Mouse (Mus musculus) MEL (cell line): ENCODE data around the gene Fam151a. TPM values are rescaled to one million over a fixed set of nuclear protein-coding genes. Genes with fewer than 3 reads are reported as not detected.

Source experiments
- DNase-seq: peaks from one replicate; pipeline ENCODE4 v3.0.0; 2011; ENCODE audit warnings: low read depth, low spot score
- H3K27ac ChIP-seq: 2 replicates; pipeline ENCODE4 v1.5.1; 2012; ENCODE audit warnings: low read depth, mild to moderate bottlenecking, control low read depth, low read length, moderate library complexity; ENCODE audit not compliant: control insufficient read depth
- H3K27me3 ChIP-seq, 2 experiments: fragments of 150-350 bp in 1 of 2; sonication (generic) in 1 of 2; 2 replicates each; pipeline ENCODE4 v1.6.1; 2012; ENCODE audit warnings: low read length in 2 of 2, mild to moderate bottlenecking in 2 of 2, improper control_type of control experiment in 1 of 2, moderate library complexity in 1 of 2; ENCODE audit not compliant: insufficient read depth in 2 of 2, control insufficient read depth in 1 of 2
- H3K36me3 ChIP-seq, 2 experiments: 2 replicates each; pipeline ENCODE4 v1.6.1; 2012 to 2014; ENCODE audit warnings: low read length in 2 of 2, improper control_type of control experiment in 1 of 2, inconsistent platforms in 1 of 2, mild to moderate bottlenecking in 1 of 2; ENCODE audit not compliant: insufficient read depth in 2 of 2, control insufficient read depth in 1 of 2
- H3K4me1 ChIP-seq, 2 experiments: fragments of 150-350 bp in 1 of 2; sonication (generic) in 1 of 2; 2 replicates each; pipeline ENCODE4 v1.6.1; 2012; ENCODE audit warnings: low read length in 2 of 2, improper control_type of control experiment in 1 of 2, mild to moderate bottlenecking in 1 of 2; ENCODE audit not compliant: insufficient read depth in 2 of 2, control insufficient read depth in 1 of 2
- H3K4me3 ChIP-seq, 2 experiments: fragments of 150-350 bp in 1 of 2; sonication (generic) in 1 of 2; 2 replicates each; pipeline ENCODE4 v1.5.1; 2012; ENCODE audit warnings: low read depth in 2 of 2, low read length in 2 of 2, mild to moderate bottlenecking in 2 of 2, moderate library complexity in 2 of 2, control low read depth in 1 of 2, improper control_type of control experiment in 1 of 2; ENCODE audit not compliant: control insufficient read depth in 1 of 2, insufficient read depth in 1 of 2
- H3K79me2 ChIP-seq: 2 replicates; pipeline ENCODE4 v1.6.1; 2012; ENCODE audit warnings: mild to moderate bottlenecking, low read length, moderate library complexity; ENCODE audit not compliant: control insufficient read depth, poor library complexity, insufficient read depth
- H3K9ac ChIP-seq: 2 replicates; pipeline ENCODE4 v1.6.1; 2012; ENCODE audit warnings: low read depth, mild to moderate bottlenecking, control low read depth, low read length, moderate library complexity; ENCODE audit not compliant: control insufficient read depth, poor library complexity, severe bottlenecking
- H3K9me3 ChIP-seq: fragments of 150-350 bp; sonication (generic); replicated peaks from 2 replicates; pipeline ENCODE4 v1.6.1; 2012; ENCODE audit warnings: mild to moderate bottlenecking, low read length, improper control_type of control experiment, moderate library complexity; ENCODE audit not compliant: insufficient read depth
- CTCF ChIP-seq, 3 experiments: IDR thresholded peaks in 2 of 3; conservative IDR thresholded peaks in 1 of 3; 2 replicates each; pipeline ENCODE4 v1.5.1; 2011 to 2012; ENCODE audit warnings: low read length in 3 of 3, low read depth in 2 of 3, mild to moderate bottlenecking in 2 of 3, improper control_type of control experiment in 1 of 3, inconsistent platforms in 1 of 3, mixed read lengths in 1 of 3, moderate library complexity in 1 of 3; ENCODE audit not compliant: control insufficient read depth in 1 of 3, insufficient read depth in 1 of 3, poor library complexity in 1 of 3, severe bottlenecking in 1 of 3
- ETS1 ChIP-seq: IDR thresholded peaks from 2 replicates; pipeline ENCODE4 v1.6.1; 2012; ENCODE audit warnings: low read depth, mild to moderate bottlenecking, inconsistent platforms, low read length, improper control_type of control experiment, moderate library complexity
- GABPA ChIP-seq: IDR thresholded peaks from 2 replicates; pipeline ENCODE4 v1.6.1; 2012; ENCODE audit warnings: low read depth, mild to moderate bottlenecking, inconsistent platforms, low read length, improper control_type of control experiment, moderate library complexity
- GATA1 ChIP-seq: IDR thresholded peaks from 2 replicates; pipeline ENCODE4 v1.6.1; 2011; ENCODE audit warnings: low read depth, low read length, improper control_type of control experiment
- HCFC1 ChIP-seq: IDR thresholded peaks from 2 replicates; pipeline ENCODE4 v1.6.1; 2012; ENCODE audit warnings: low read depth, mild to moderate bottlenecking, inconsistent platforms, low read length, improper control_type of control experiment, moderate library complexity
- JUND ChIP-seq: IDR thresholded peaks from 2 replicates; pipeline ENCODE4 v1.6.1; 2011; ENCODE audit warnings: low read depth, mild to moderate bottlenecking, improper control_type of control experiment, low read length
- KAT2A ChIP-seq: conservative IDR thresholded peaks from 2 replicates; pipeline ENCODE4 v1.6.1; 2012; ENCODE audit warnings: low read depth, low read length, improper control_type of control experiment, inconsistent platforms
- MAX ChIP-seq: IDR thresholded peaks from 2 replicates; pipeline ENCODE4 v1.6.1; 2011; ENCODE audit warnings: low read length, improper control_type of control experiment
- MAZ ChIP-seq: IDR thresholded peaks from 2 replicates; pipeline ENCODE4 v1.6.1; 2012; ENCODE audit warnings: low read depth, mild to moderate bottlenecking, inconsistent platforms, low read length, improper control_type of control experiment
- MYB ChIP-seq: IDR thresholded peaks from 2 replicates; pipeline ENCODE4 v1.6.1; 2011; ENCODE audit warnings: mild to moderate bottlenecking, low read depth, low read length, improper control_type of control experiment
- NRF1 ChIP-seq: IDR thresholded peaks from 2 replicates; pipeline ENCODE4 v1.6.1; 2014; ENCODE audit warnings: low read depth, mild to moderate bottlenecking, inconsistent platforms, low read length, improper control_type of control experiment, moderate library complexity; ENCODE audit not compliant: poor library complexity, insufficient read depth, severe bottlenecking
- POLR2A ChIP-seq, 2 experiments: IDR thresholded peaks; 2 replicates each; pipeline ENCODE4 v1.6.1; 2011 to 2012; ENCODE audit warnings: low read length in 2 of 2, mild to moderate bottlenecking in 2 of 2, control low read depth in 1 of 2, improper control_type of control experiment in 1 of 2, low read depth in 1 of 2, moderate library complexity in 1 of 2; ENCODE audit not compliant: control insufficient read depth in 1 of 2, insufficient read depth in 1 of 2, poor library complexity in 1 of 2
- POLR2AphosphoS2 ChIP-seq: IDR thresholded peaks from 2 replicates; pipeline ENCODE4 v1.6.1; 2011; ENCODE audit warnings: low read length, improper control_type of control experiment
- RAD21 ChIP-seq: IDR thresholded peaks from 2 replicates; pipeline ENCODE4 v1.6.1; 2011; ENCODE audit warnings: mild to moderate bottlenecking, low read depth, low read length, improper control_type of control experiment
- SIN3A ChIP-seq: IDR thresholded peaks from 2 replicates; pipeline ENCODE4 v1.6.1; 2012; ENCODE audit warnings: low read length, improper control_type of control experiment, inconsistent platforms
- TAL1 ChIP-seq: IDR thresholded peaks from 2 replicates; pipeline ENCODE4 v1.6.1; 2012; ENCODE audit warnings: mild to moderate bottlenecking, inconsistent platforms, low read length, moderate library complexity, mixed read lengths
- TBP ChIP-seq: IDR thresholded peaks from 2 replicates; pipeline ENCODE4 v1.8.0; 2011; ENCODE audit warnings: low read depth, low read length, improper control_type of control experiment
- USF1 ChIP-seq: IDR thresholded peaks from 2 replicates; pipeline ENCODE4 v1.6.1; 2014; ENCODE audit warnings: low read depth, mild to moderate bottlenecking, inconsistent platforms, low read length, improper control_type of control experiment, moderate library complexity
- USF2 ChIP-seq, 2 experiments: IDR thresholded peaks; 2 replicates each; pipeline ENCODE4 v1.6.1; 2011 to 2012; ENCODE audit warnings: improper control_type of control experiment in 2 of 2, low read length in 2 of 2, borderline replicate concordance in 1 of 2, inconsistent platforms in 1 of 2, low read depth in 1 of 2, mild to moderate bottlenecking in 1 of 2; ENCODE audit not compliant: insufficient read depth in 1 of 2
- ZC3H11A ChIP-seq: IDR thresholded peaks from 2 replicates; pipeline ENCODE4 v1.6.1; 2012; ENCODE audit warnings: low read depth, mild to moderate bottlenecking, inconsistent platforms, low read length, improper control_type of control experiment
- ZKSCAN1 ChIP-seq: IDR thresholded peaks from 2 replicates; pipeline ENCODE4 v1.6.1; 2012; ENCODE audit warnings: low read depth, mild to moderate bottlenecking, inconsistent platforms, low read length, improper control_type of control experiment, moderate library complexity
- ZMIZ1 ChIP-seq: IDR thresholded peaks from 2 replicates; pipeline ENCODE4 v1.6.1; 2012; ENCODE audit warnings: low read depth, mild to moderate bottlenecking, inconsistent platforms, low read length, improper control_type of control experiment, moderate library complexity
- polyA plus RNA-seq, 2 experiments: library from polyadenylated mRNA; stranded (reverse) in 1 of 2; unstranded in 1 of 2; fragments of >175 nt in 1 of 2; fragments of >200 nt in 1 of 2; gene quantifications; 2 replicates each; pipeline versions ENCODE4 v1.2.1 to v1.2.4; 2012; ENCODE audit warnings: low replicate concordance in 2 of 2, low read depth in 1 of 2; ENCODE audit not compliant: insufficient read length in 2 of 2, insufficient read depth in 1 of 2, missing spikeins in 1 of 2
- total RNA-seq: library from RNA; depleted of rRNA; stranded (reverse); fragments of 300-350 nt; gene quantifications from 2 replicates; pipeline ENCODE4 v1.2.3, GENCODE M21; 2012

Gene Fam151a
- total and polyA plus RNA-seq, 3 experiments = 0.08 TPM; not detected in 2

GRCm38 (mm10) chr4:106708408-106708807, 25.3 kb upstream of the Fam151a start (continued):
- TF ChIP-seq TBP = no peak
- no peak for TF ChIP-seq POLR2A (IDR thresholded peaks at IDR 0.05; ENCODE audit: control insufficient read depth in 1 of 2, insufficient read depth in 1 of 2, low read depth in 1 of 2, low read length in 2 of 2, poor library complexity in 1 of 2)
- no peak for TF ChIP-seq GABPA
- TF ChIP-seq RAD21 = peak; percentile 93
- no peak for TF ChIP-seq ETS1
- no peak for TF ChIP-seq JUND
- peak; percentile 92 for TF ChIP-seq ZC3H11A
- no peak for TF ChIP-seq MAZ
- no peak for TF ChIP-seq SIN3A
- peak; percentile 96 to 97 (median 96) for TF ChIP-seq CTCF (IDR thresholded peaks at IDR 0.05 in 2 of 3, conservative IDR thresholded peaks at IDR 0.05 in 1 of 3; ENCODE audit: control insufficient read depth in 1 of 3, insufficient read depth in 1 of 3, low read depth in 2 of 3, low read length in 3 of 3, poor library complexity in 1 of 3, severe bottlenecking in 1 of 3)
- no peak for TF ChIP-seq USF1
- no peak for TF ChIP-seq TAL1
- no peak for TF ChIP-seq KAT2A
- no peak for TF ChIP-seq ZMIZ1
- TF ChIP-seq MYB = no peak
- no peak for TF ChIP-seq GATA1
- no peak for TF ChIP-seq MAX
- TF ChIP-seq POLR2AphosphoS2 = no peak
- no peak for TF ChIP-seq USF2 (IDR thresholded peaks at IDR 0.05; ENCODE audit: borderline replicate concordance in 1 of 2, insufficient read depth in 1 of 2, low read depth in 1 of 2, low read length in 2 of 2)
- no peak for TF ChIP-seq NRF1
- TF ChIP-seq HCFC1 = no peak

GRCm38 (mm10) chr4:106713622-106714021, 20.1 kb upstream of the Fam151a start:
- H3K9ac ChIP-seq = no peak overlapping the region
- H3K27me3 ChIP-seq = peaks cover 13 to 18% of the 10 kb centered on the region in 2 experiments
- H3K4me3 ChIP-seq = no peak overlapping the region
- H3K36me3 ChIP-seq = no peaks in the 10 kb centered on the region
- TF ChIP-seq ZKSCAN1 (no peak), SIN3A (0 out of 2 replicates have a peak, but pooled peaks have one; percentile 25)
- H3K9me3 ChIP-seq = no peaks in the 10 kb centered on the region
- H3K27ac ChIP-seq = no peak overlapping the region
- no peaks in the 10 kb centered on the region for H3K79me2 ChIP-seq
- peak; percentile 25 for DNase-seq
- H3K4me1 ChIP-seq = no peaks in the 10 kb centered on the region
